Mouse (Mus musculus): ENCODE results near the gene Gm45783. TPM values are rescaled to one million over a fixed set of nuclear protein-coding genes. Genes with fewer than 3 reads are reported as not detected.

The Gm45783 gene
- not detected for polyA plus RNA-seq (2017; shearing (Covaris generic))

DNA sequence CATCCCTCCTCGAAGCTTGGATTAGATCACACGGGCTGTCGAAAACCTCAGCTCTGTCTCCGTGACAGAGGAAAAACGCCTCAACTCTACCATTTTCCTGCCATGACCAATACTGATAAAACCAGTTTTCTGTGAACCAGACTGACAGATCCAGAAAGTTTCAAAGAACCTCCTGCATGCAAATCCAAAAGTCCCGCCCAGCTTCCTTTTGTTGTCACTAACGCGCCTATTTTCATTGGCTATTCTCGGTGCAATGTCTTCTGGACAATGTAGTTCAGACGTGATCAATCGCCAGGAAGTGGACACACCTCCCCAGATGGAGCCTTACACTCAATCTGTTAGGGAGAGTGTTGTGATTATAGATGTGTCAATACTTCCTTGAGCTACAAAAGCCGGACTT, at the start of gene Gm45783:
TSS of gene Gm45783 (minus strand) at position 143 of the 400 bp plus-strand sequence.

DNA sequence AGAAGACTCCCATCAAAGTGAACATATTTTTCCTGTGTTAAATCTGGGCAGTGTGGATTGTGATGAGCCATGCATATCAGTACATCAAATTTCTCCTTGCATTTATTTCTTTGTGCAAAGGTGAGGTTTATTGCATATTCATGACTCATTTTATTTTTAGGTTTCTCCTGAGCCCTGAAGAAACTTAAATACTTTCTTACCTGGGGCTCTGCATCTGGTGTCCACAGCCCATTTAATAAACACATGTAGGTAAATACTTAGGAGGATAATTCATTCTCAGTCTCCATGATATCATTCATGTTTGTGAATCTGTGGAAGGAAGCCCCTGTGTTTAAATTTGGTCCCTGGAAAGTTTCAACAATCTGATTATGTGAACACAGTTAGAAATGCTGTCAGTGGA, 25.2 kb upstream of the Gm45783 start, which contains the start of gene Vmn2r31:
TSS of gene Vmn2r31 (minus strand) at position 101 of the 400 bp plus-strand sequence.

DNA sequence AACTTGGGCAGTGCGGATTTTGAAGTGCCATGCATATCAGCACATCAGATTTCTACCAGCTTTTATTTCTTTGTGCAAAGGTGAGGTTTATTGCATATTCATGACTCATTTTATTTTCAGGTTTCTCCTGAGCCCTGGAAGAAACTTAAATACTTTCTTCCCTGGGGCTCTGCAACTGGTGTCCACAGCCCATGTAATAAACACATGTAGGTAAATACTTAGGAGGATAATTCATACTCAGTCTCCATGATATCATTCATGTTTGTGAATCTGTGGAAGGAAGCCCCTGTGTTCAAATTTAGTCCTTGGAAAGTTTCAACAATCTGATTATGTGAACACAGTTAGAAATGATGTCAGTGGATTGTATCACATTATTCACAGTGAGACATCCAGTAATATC, 36.9 kb downstream of the Gm45783 start, which contains the start of gene Vmn2r30:
TSS of gene Vmn2r30 (minus strand) at position 101 of the 400 bp plus-strand sequence.

Other genes with a start within 250 kb of the Gm45783 start
- gene Zfp773, start 237.8 kb downstream of the Gm45783 start, polyA plus RNA-seq (2017; shearing (Covaris generic)) = 1 to 10 TPM; 5.1 to 6.2 TPM
- gene Zfp418, start 203.2 kb downstream of the Gm45783 start, polyA plus RNA-seq (2017; shearing (Covaris generic)) = 1 to 10 TPM; 1.0 to 2.0 TPM
- 1 to 10 TPM; 3.5 to 4.8 TPM for gene Zfp772, start 164.6 kb downstream of the Gm45783 start, polyA plus RNA-seq (2017; shearing (Covaris generic))
- gene Vmn2r29, start 127.2 kb downstream of the Gm45783 start, polyA plus RNA-seq (2017; shearing (Covaris generic)) = under 1 TPM; 0.36 to 0.87 TPM
- gene Gm45844, start 96.3 kb downstream of the Gm45783 start, polyA plus RNA-seq (2017; shearing (Covaris generic)) = under 1 TPM; 0.45 to 0.68 TPM
- 10 to 100 TPM; 65.3 to 66.1 TPM for gene Clcn4, start 73.7 kb downstream of the Gm45783 start, polyA plus RNA-seq (2017; shearing (Covaris generic))
- not detected for gene Vmn2r30, start 37.0 kb downstream of the Gm45783 start, polyA plus RNA-seq (2017; shearing (Covaris generic))
- under 1 TPM; 0.08 to 0.31 TPM for gene Vmn2r31, start 25.1 kb upstream of the Gm45783 start, polyA plus RNA-seq (2017; shearing (Covaris generic))
- gene Vmn2r32, start 105.4 kb upstream of the Gm45783 start, polyA plus RNA-seq (2017; shearing (Covaris generic)) = not detected
- gene Vmn2r33, start 192.2 kb upstream of the Gm45783 start, polyA plus RNA-seq (2017; shearing (Covaris generic)) = under 1 TPM in 1 of 2 experiments, not detected in 1; 0.14 TPM